Comparison of ENCODE assay signal across 8 mouse cellular contexts in the genomic region with DNA sequence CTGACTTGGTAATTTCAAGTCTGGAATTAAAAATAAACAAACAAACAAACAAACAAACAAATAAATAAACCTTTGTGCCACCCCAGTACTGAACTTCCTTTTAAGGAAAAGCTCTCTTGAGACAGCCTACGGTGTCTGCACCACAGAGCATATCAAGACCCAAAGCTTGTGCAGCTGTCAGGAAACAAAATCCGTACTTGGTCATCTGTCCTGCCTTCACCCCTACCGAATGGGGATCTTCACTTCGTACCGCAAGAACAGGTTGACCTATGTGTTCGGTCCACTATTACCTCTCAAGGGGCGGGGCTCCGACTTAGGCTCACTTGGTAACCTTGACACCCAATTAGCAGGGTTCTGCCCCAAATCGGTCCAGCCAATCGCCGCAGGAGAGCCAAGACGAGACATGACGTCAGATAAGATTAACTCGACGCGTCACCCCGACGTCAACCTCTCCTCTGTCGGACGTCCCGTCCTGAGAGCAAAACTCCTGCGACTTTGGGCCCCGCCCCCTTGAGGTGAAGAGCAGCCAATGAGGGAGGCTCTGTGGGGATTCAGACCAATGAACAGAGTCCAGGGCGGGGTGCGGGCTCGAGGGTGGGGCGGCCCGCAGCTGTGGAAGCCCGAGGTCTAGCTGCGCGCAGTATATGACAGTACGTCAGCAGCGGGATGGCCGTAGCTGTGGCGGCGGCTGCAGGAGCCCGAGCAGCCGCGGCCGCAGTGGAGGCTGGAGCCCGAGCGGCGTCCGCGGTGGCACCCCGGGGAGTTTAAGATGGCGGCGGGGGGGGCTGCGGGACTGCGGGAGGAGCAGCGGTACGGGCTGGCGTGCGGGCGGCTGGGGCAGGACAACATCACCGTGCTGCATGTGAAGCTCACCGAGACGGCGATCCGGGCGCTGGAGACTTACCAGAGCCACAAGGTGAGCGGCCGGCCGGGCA. TPM values are rescaled to one million over a fixed set of nuclear protein-coding genes. Genes with fewer than 3 reads are reported as not detected.
DNase-seq lines count a peak whose midpoint lies in the region; ATAC-seq and TF ChIP-seq lines count a peak whose summit lies in the region.

No protein-coding gene starts in this region.

- in situ Hi-C loops in CH12.LX (cut with MboI; ENCODE audit: low pct_ligation_motif_present, low pct_unique_long_range_greater_than_20kb, low sequenced_read_pairs), result loop anchor here (5.0 to 25.0 kb wide), 2 partner anchors 85 to 470 kb away; no protein-coding TSS in a partner anchor

- no peaks in the 10 kb centered on the region for H3K27me3 ChIP-seq in CH12.LX (replicated peaks)
- H3K27me3 ChIP-seq in forebrain, embryonic 12.5 days, result peaks cover 10% of the 10 kb centered on the region
- H3K27me3 ChIP-seq in heart, postnatal 0 days (ENCODE audit: control insufficient read depth, insufficient read depth, low read length), result no peaks in the 10 kb centered on the region
- H3K27me3 ChIP-seq in liver, embryonic 16.5 days (ENCODE audit: control insufficient read depth, insufficient read depth, low read depth, low read length), result no peaks in the 10 kb centered on the region
- H3K27me3 ChIP-seq in neural tube, embryonic 14.5 days (ENCODE audit: control insufficient read depth, insufficient read depth, low read length), result no peaks in the 10 kb centered on the region

- no peaks in the 10 kb centered on the region for H3K9me3 ChIP-seq in CH12.LX (replicated peaks; ENCODE audit: low read length)
- H3K9me3 ChIP-seq in forebrain, embryonic 12.5 days, result no peaks in the 10 kb centered on the region
- H3K9me3 ChIP-seq in heart, postnatal 0 days (replicated peaks; ENCODE audit: control insufficient read depth, low read length), result no peaks in the 10 kb centered on the region
- no peaks in the 10 kb centered on the region for H3K9me3 ChIP-seq in liver, embryonic 16.5 days (replicated peaks; ENCODE audit: control insufficient read depth, low read length)
- H3K9me3 ChIP-seq in neural tube, embryonic 14.5 days (ENCODE audit: control insufficient read depth, low read length), result no peaks in the 10 kb centered on the region

- DNase-seq in CH12.LX (ENCODE audit: extremely low read depth), result peak; percentile 99
- peak; percentile 100 for DNase-seq in c-Kit-positive CD71-positive TER-119-positive erythroid progenitor cells, embryonic 14.5 days (ENCODE audit: low spot score)
- DNase-seq in heart, postnatal 0 days (ENCODE audit: low spot score), result peak; percentile 96
- DNase-seq in kidney, postnatal 4 days, result peak; percentile 93 to 96
- peak; percentile 96 for DNase-seq in testis, postnatal 10 days (ENCODE audit: low spot score)

- TF ChIP-seq CTCF in CH12.LX (conservative IDR thresholded peaks at IDR 0.05 in 1 of 2, IDR thresholded peaks at IDR 0.05 in 1 of 2; ENCODE audit: low read depth in 2 of 2, low read length in 2 of 2), result no peak
- TF ChIP-seq CTCF in heart, postnatal 0 days (IDR thresholded peaks at IDR 0.05; ENCODE audit: low read depth), result no peak

- H3K36me3 ChIP-seq in CH12.LX (replicated peaks in 1 of 2; ENCODE audit: control insufficient read depth in 1 of 2, insufficient read depth in 1 of 2, low read length in 1 of 2), result no peaks in the 10 kb centered on the region
- H3K36me3 ChIP-seq in forebrain, embryonic 12.5 days (replicated peaks), result no peaks in the 10 kb centered on the region
- H3K36me3 ChIP-seq in heart, postnatal 0 days (replicated peaks; ENCODE audit: control insufficient read depth, insufficient read depth, low read length), result no peaks in the 10 kb centered on the region
- peaks cover 4% of the 10 kb centered on the region; the same call in 1 of the 2 replicates for H3K36me3 ChIP-seq in liver, embryonic 16.5 days (ENCODE audit: control insufficient read depth, insufficient read depth)
- H3K36me3 ChIP-seq in neural tube, embryonic 14.5 days (ENCODE audit: control insufficient read depth, insufficient read depth, low read length), result no peaks in the 10 kb centered on the region

- H3K4me3 ChIP-seq in CH12.LX (replicated peaks in 1 of 3; ENCODE audit: low read depth in 2 of 3, low read length in 2 of 3, poor library complexity in 1 of 3), result peak overlapping the region; percentile 83 to 91 (median 89)
- H3K4me3 ChIP-seq in forebrain, embryonic 12.5 days (replicated peaks), result peak overlapping the region; percentile 75
- peak overlapping the region; percentile 74 for H3K4me3 ChIP-seq in heart, postnatal 0 days (ENCODE audit: low read depth, low read length)
- H3K4me3 ChIP-seq in liver, embryonic 16.5 days (ENCODE audit: low read depth, low read length), result peak overlapping the region; percentile 95
- H3K4me3 ChIP-seq in neural tube, embryonic 14.5 days (ENCODE audit: low read depth, low read length), result peak overlapping the region; percentile 56

- ATAC-seq in forebrain, embryonic 12.5 days (ENCODE audit: low FRiP score), result peak; percentile 100
- ATAC-seq in heart, postnatal 0 days (ENCODE audit: insufficient read depth, low read depth), result peak; percentile 99
- peak; percentile 98 for ATAC-seq in liver, embryonic 16.5 days (ENCODE audit: low read depth)
- peak; percentile 100 for ATAC-seq in neural tube, embryonic 14.5 days (ENCODE audit: low read depth)

- dilution Hi-C loops in CH12.LX (cut with MboI; ENCODE audit: extremely low pct_ligation_motif_present, extremely low pct_unique_long_range_greater_than_20kb, low sequenced_read_pairs), result no loop called here

- H3K79me2 ChIP-seq in CH12.LX (replicated peaks; ENCODE audit: control insufficient read depth, extremely low read depth, insufficient read depth, poor library complexity, severe bottlenecking), result peaks cover 40% of the 10 kb centered on the region

- TF ChIP-seq POLR2A in CH12.LX (IDR thresholded peaks at IDR 0.05; ENCODE audit: low read depth, low read length), result peak; percentile 98

- WGBS in forebrain, embryonic 12.5 days, result 7% methylated on average over 64 of the region's 64 CpGs
- 5% methylated on average over 56 of the region's 64 CpGs for WGBS in heart, postnatal 0 days
- 4% methylated on average over 63 of the region's 64 CpGs for WGBS in liver, embryonic 16.5 days (ENCODE audit: insufficient replicate concordance)
- WGBS in neural tube, embryonic 14.5 days, result 8% methylated on average over 58 of the region's 64 CpGs

- peak overlapping the region; percentile 77 for H3K27ac ChIP-seq in CH12.LX (ENCODE audit: insufficient read depth, low read depth)
- no peak overlapping the region for H3K27ac ChIP-seq in forebrain, embryonic 12.5 days
- peak overlapping the region; percentile 83 for H3K27ac ChIP-seq in heart, postnatal 0 days (ENCODE audit: low read depth)
- peak overlapping the region; percentile 93 for H3K27ac ChIP-seq in liver, embryonic 16.5 days (ENCODE audit: low read length)
- H3K27ac ChIP-seq in neural tube, embryonic 14.5 days (ENCODE audit: low read depth, low read length), result peak overlapping the region; percentile 52; the same call in 1 of the 2 replicates

- no peak; the same call in 1 of the 2 replicates for TF ChIP-seq RAD21 in CH12.LX (IDR thresholded peaks at IDR 0.05; ENCODE audit: low read depth, low read length)

- H3K4me1 ChIP-seq in CH12.LX (ENCODE audit: control insufficient read depth in 1 of 2, insufficient read depth in 2 of 2), result peaks cover 0 to 8% of the 10 kb centered on the region in 2 experiments; a peak in 3 of 4 replicates
- peaks cover 11% of the 10 kb centered on the region; the same call in 1 of the 2 replicates for H3K4me1 ChIP-seq in forebrain, embryonic 12.5 days
- H3K4me1 ChIP-seq in heart, postnatal 0 days (ENCODE audit: control insufficient read depth, insufficient read depth), result no peaks in the 10 kb centered on the region; the same call in 1 of the 2 replicates
- H3K4me1 ChIP-seq in liver, embryonic 16.5 days (ENCODE audit: control insufficient read depth, low read depth, low read length), result peaks cover 18% of the 10 kb centered on the region
- H3K4me1 ChIP-seq in neural tube, embryonic 14.5 days (ENCODE audit: control insufficient read depth, insufficient read depth, low read length), result no peaks in the 10 kb centered on the region

- TF ChIP-seq EP300 in CH12.LX (IDR thresholded peaks at IDR 0.05; ENCODE audit: low read length), result no peak
- TF ChIP-seq EP300 in heart, postnatal 0 days (IDR thresholded peaks at IDR 0.05; ENCODE audit: low read depth), result no peak

- H3K4me2 ChIP-seq in CH12.LX (ENCODE audit: insufficient read depth, low read depth, poor library complexity, severe bottlenecking), result peak overlapping the region; percentile 73
- peak overlapping the region; percentile 81 for H3K4me2 ChIP-seq in forebrain, embryonic 12.5 days
- H3K4me2 ChIP-seq in heart, postnatal 0 days (ENCODE audit: low read depth, low read length), result peak overlapping the region; percentile 73
- H3K4me2 ChIP-seq in liver, embryonic 16.5 days (ENCODE audit: low read depth, low read length), result peak overlapping the region; percentile 68
- peak overlapping the region; percentile 69 for H3K4me2 ChIP-seq in neural tube, embryonic 14.5 days (ENCODE audit: low read depth, low read length)

- peak overlapping the region; percentile 71 for H3K9ac ChIP-seq in CH12.LX (ENCODE audit: insufficient read depth, low read depth)
- H3K9ac ChIP-seq in forebrain, embryonic 12.5 days, result peak overlapping the region; percentile 69
- peak overlapping the region; percentile 63 for H3K9ac ChIP-seq in heart, postnatal 0 days (replicated peaks; ENCODE audit: low read depth, low read length)
- peak overlapping the region; percentile 96 for H3K9ac ChIP-seq in liver, embryonic 16.5 days (ENCODE audit: low read depth, low read length)
- peak overlapping the region; percentile 70 for H3K9ac ChIP-seq in neural tube, embryonic 14.5 days (replicated peaks; ENCODE audit: low read depth, low read length)

TF ChIP-seq in CH12.LX, 34 proteins besides CTCF, POLR2A, EP300 and RAD21 (continues in another document):
- TF ChIP-seq JUND (conservative IDR thresholded peaks at IDR 0.05; ENCODE audit: low read depth, low read length) (no peak), SIN3A (IDR thresholded peaks at IDR 0.05; ENCODE audit: low read length) (peak; percentile 77; the same call in 1 of the 2 replicates), CHD2 (IDR thresholded peaks at IDR 0.05; ENCODE audit: low read length) (peak; percentile 12; the same call in 1 of the 2 replicates), NELFE (IDR thresholded peaks at IDR 0.05; ENCODE audit: low read depth, low read length) (peak; percentile 96), CHD1 (IDR thresholded peaks at IDR 0.05; ENCODE audit: low read depth, low read length) (no peak), UBTF (IDR thresholded peaks at IDR 0.05; ENCODE audit: low read depth, low read length) (no peak; the same call in 1 of the 2 replicates)

RNA-seq across cellular contexts. Expression of gene Ell2, which starts 0.6 kb away (rescaled TPM):
- 44.4 and 63.4 TPM in 2 replicates for total RNA-seq in CH12.LX (2012; rRNA removed)
- 50.9 and 51.3 TPM in 2 replicates for total RNA-seq in CH12.LX (2014; rRNA removed)
- 114 and 123 TPM in 2 replicates for polyA plus RNA-seq in CH12.LX (2012; ENCODE audit: insufficient read length, low read depth)
- polyA plus RNA-seq in forebrain, embryonic 12.5 days (2016; fragmentation: Nextera tagmentation; extraction: Ambion mirVana), result 2.3 and 3.2 TPM in 2 replicates
- total RNA-seq in heart, postnatal 0 days (2014; rRNA removed; ENCODE audit: low replicate concordance), result 2.9 and 3.2 TPM in 2 replicates
- polyA plus RNA-seq in heart, postnatal 0 days (2015; fragmentation: Nextera tagmentation; extraction: Ambion mirVana), result 2.2 and 2.5 TPM in 2 replicates
- polyA plus RNA-seq in liver, embryonic 16.5 days (2015; fragmentation: Nextera tagmentation; extraction: Ambion mirVana), result 30.3 and 31.2 TPM in 2 replicates
- 2.0 and 2.4 TPM in 2 replicates for polyA plus RNA-seq in neural tube, embryonic 14.5 days (2014; fragmentation: Nextera tagmentation; extraction: Ambion mirVana)
